Mouse (Mus musculus): ENCODE results near the gene Slc25a54. TPM values are rescaled to one million over a fixed set of nuclear protein-coding genes. Genes with fewer than 3 reads are reported as not detected.

Gene Slc25a54
- polyA plus RNA-seq, 1 experiment from 2014 or later: not detected

DNA sequence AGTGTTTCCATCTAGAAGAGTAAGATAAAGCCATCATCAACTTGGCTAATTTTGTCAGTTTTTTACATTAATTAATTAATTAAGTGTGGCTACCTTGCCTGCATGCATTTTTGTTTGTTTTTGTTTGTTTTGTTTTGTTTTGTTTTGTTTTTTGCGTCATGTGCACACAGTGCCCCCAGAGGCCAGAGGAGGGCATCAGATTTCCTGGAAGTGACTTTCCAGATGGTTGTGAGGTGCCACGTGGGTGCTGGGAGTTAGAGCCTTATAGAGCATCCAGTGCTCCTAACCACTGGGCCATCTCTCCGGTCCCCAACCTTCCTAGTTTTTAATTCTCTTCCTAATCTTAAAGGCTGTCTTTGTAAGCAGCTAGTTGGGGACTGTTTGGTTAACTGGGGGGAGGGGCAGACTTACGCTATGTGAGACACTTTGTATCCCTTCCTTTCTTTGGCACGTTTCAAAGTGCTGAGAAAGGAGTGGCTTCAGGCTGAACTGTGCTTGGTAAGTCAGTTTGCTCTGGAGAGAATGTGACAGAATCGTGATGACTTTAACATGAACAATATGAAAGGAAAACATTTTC lies 32.5 kb upstream of the Slc25a54 start:
- Histone ChIP-seq H3K9ac (no peak overlapping the region), H3K4me3 (ENCODE audit: low read depth, low read length) (no peak overlapping the region), H3K27me3 (ENCODE audit: insufficient read depth, low read length) (no peaks in the 10 kb centered on the region), H3K4me2 (no peak overlapping the region; the same call in 1 of the 2 replicates), H3K27ac (ENCODE audit: low read depth) (no peak overlapping the region), H3K9me3 (ENCODE audit: low read depth, low read length) (no peaks in the 10 kb centered on the region), H3K36me3 (ENCODE audit: insufficient read depth) (no peaks in the 10 kb centered on the region), H3K4me1 (ENCODE audit: insufficient read depth) (peaks cover 11% of the 10 kb centered on the region)
- DNase-seq: peak; percentile 45
- peak; percentile 36; the same call in 1 of the 2 replicates for TF ChIP-seq CTCF (IDR thresholded peaks at IDR 0.05; ENCODE audit: low read depth)
- peak; percentile 50; the same call in 1 of the 2 replicates for ATAC-seq (ENCODE audit: insufficient read depth)
- 24% methylated on average over 6 of the region's 6 CpGs for WGBS

DNA sequence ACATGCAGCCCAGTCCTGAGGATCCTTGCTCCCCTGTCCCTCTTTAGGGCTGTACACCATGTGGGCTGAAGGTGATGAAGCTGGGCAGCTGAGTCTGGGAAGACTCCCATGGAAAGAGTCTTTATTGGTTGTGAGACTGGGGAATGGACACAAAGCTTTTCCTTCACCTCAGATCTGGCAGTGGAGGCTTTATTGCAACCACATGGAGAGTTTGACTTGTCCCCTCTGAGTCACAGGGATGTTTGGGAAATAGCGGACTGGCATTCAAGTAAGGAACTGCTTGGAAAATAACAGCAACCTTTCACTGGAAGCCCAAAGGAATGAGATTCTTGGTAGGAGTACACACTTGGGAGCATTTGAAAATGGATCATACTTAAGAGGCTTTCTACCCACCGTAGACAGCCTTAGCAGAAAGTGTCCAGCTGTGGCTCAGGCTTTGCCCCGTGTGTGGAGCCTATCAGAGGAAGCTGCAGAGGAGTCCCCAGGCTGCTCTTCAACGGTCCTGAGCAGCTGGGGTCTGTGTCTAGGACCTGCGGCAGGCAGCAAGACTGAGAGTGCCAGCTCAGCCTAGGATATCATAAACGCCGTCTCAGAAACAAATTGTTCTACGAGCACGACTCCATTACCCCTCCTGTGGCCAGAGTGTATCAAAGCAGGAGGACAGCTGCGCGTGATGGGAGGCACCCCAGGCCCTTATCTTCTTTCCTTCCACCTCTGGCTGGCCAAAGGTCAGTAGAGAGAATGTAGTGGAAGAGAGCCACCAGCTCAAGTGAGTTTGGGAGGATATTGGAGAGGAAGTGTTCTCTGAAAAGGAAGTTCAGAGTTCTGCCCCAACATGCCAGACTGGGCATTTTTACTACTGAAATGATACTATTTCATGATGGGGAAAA lies 29.0 kb upstream of the Slc25a54 start:
- Histone ChIP-seq H3K9me3 (ENCODE audit: low read depth, low read length) (no peaks in the 10 kb centered on the region), H3K4me3 (ENCODE audit: low read depth, low read length) (no peak overlapping the region), H3K4me1 (ENCODE audit: insufficient read depth) (peaks cover 11% of the 10 kb centered on the region), H3K36me3 (ENCODE audit: insufficient read depth) (no peaks in the 10 kb centered on the region), H3K27ac (ENCODE audit: low read depth) (no peak overlapping the region), H3K27me3 (ENCODE audit: insufficient read depth, low read length) (no peaks in the 10 kb centered on the region), H3K9ac (no peak overlapping the region), H3K4me2 (0 out of 2 replicates have a peak overlapping the region, but pooled peaks have one; percentile 25)
- peak; percentile 43 for DNase-seq
- 20% methylated on average over 11 of the region's 11 CpGs for WGBS
- peak; percentile 38 for TF ChIP-seq CTCF (IDR thresholded peaks at IDR 0.05; ENCODE audit: low read depth)
- peak; percentile 68 for ATAC-seq (ENCODE audit: insufficient read depth)

DNA sequence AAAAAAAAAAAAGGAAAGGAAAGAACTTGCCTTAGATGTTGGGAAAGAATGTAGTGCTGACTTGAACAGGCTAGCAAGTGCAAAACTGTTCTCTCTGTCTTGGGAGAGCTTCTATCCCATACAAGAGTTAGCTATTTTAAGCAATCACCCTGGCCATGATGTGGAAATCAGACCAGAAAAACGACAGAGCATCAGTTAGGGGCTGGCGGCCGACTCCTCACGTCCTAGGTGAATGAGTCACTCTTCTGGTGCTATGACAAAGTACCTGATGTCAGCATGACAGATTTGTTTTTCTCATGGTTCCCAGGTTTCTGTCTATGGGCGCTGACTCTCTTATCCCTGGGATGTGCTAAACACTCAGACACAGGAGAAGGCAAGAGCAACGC lies 28.3 kb upstream of the Slc25a54 start:
- TF ChIP-seq CTCF (IDR thresholded peaks at IDR 0.05; ENCODE audit: low read depth): no peak
- Histone ChIP-seq H3K27ac (ENCODE audit: low read depth) (no peak overlapping the region), H3K4me2 (no peak overlapping the region), H3K4me1 (ENCODE audit: insufficient read depth) (peaks cover 11% of the 10 kb centered on the region), H3K27me3 (ENCODE audit: insufficient read depth, low read length) (no peaks in the 10 kb centered on the region), H3K9ac (no peak overlapping the region), H3K36me3 (ENCODE audit: insufficient read depth) (no peaks in the 10 kb centered on the region), H3K9me3 (ENCODE audit: low read depth, low read length) (no peaks in the 10 kb centered on the region), H3K4me3 (ENCODE audit: low read depth, low read length) (no peak overlapping the region)
- WGBS: 60% methylated on average over 6 of the region's 6 CpGs
- ATAC-seq (ENCODE audit: insufficient read depth) (no peak), DNase-seq (no peak)

DNA sequence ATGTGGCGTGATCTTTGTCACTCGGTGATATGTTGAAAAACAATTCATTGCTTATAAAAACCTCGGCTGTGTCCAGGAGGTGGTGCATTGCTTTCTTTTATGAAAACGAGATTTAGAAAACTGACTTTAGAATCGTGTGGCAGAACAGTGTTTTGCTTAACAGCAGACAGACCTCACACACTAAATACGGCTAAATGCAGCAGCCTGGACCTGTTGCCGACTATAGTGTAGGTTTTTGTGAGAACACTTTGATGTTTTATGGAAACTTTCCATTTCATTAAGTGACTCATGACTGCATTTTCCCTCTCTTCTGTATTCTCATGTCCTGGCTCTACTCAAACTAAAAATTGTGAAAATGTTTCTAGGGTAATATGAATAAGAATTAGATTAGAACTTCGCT lies 20.4 kb upstream of the Slc25a54 start:
- no peak overlapping the region for H3K27ac ChIP-seq (ENCODE audit: low read depth)
- no peaks in the 10 kb centered on the region for H3K36me3 ChIP-seq (ENCODE audit: insufficient read depth)
- H3K4me2 ChIP-seq: no peak overlapping the region
- ATAC-seq (ENCODE audit: insufficient read depth): no peak
- TF ChIP-seq CTCF (IDR thresholded peaks at IDR 0.05; ENCODE audit: low read depth): no peak
- DNase-seq: no peak
- no peaks in the 10 kb centered on the region for H3K9me3 ChIP-seq (ENCODE audit: low read depth, low read length)
- no peaks in the 10 kb centered on the region for H3K4me1 ChIP-seq (ENCODE audit: insufficient read depth)
- H3K27me3 ChIP-seq (ENCODE audit: insufficient read depth, low read length): no peaks in the 10 kb centered on the region
- 62% methylated on average over 8 of the region's 8 CpGs for WGBS
- H3K9ac ChIP-seq: no peak overlapping the region
- H3K4me3 ChIP-seq (ENCODE audit: low read depth, low read length): no peak overlapping the region

DNA sequence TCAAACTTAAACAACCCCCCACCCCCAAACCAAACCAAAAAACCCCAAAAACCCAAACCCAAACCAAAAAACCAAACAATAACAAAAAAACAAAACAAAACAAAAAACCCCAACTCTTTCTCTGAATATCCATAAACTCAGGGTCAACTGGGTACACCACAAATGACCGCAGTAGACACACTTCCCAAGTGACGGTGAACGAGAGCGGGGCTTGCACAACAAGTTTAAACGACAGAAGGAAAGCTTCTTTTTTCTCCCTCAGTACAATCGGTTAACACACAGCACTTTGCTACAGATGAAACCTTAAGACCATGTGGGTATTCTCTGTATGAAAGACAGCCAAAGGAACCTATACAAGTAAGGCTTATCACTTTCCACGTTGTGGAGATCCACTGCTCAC lies 17.9 kb upstream of the Slc25a54 start:
- H3K4me2 ChIP-seq: no peak overlapping the region
- H3K9me3 ChIP-seq (ENCODE audit: low read depth, low read length): no peaks in the 10 kb centered on the region
- no peaks in the 10 kb centered on the region for H3K36me3 ChIP-seq (ENCODE audit: insufficient read depth)
- no peak for DNase-seq
- WGBS: 66% methylated on average over 7 of the region's 7 CpGs
- no peaks in the 10 kb centered on the region for H3K27me3 ChIP-seq (ENCODE audit: insufficient read depth, low read length)
- no peak overlapping the region for H3K9ac ChIP-seq
- TF ChIP-seq CTCF (IDR thresholded peaks at IDR 0.05; ENCODE audit: low read depth): no peak
- no peak overlapping the region for H3K4me3 ChIP-seq (ENCODE audit: low read depth, low read length)
- H3K27ac ChIP-seq (ENCODE audit: low read depth): no peak overlapping the region
- H3K4me1 ChIP-seq (ENCODE audit: insufficient read depth): no peaks in the 10 kb centered on the region
- ATAC-seq (ENCODE audit: insufficient read depth): no peak

DNA sequence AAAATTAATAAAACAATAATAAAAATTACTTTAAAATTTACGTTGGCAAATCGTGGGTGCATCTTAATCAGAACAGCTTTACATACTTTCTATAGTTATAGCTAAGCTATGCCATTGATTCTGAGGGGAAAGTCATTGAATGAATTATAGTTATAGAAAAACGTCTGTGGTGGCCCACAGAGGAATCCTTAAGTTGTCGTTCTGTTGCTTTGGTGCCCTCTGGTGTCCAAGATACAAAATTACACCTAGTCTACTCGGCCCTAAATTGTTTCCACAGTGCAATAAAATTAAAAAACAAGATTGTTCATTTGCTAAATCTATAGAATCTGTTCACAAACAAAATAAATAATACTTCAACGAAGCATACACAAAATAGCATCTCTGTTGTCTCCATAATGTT lies 17.3 kb upstream of the Slc25a54 start:
- H3K36me3 ChIP-seq (ENCODE audit: insufficient read depth): no peaks in the 10 kb centered on the region
- DNase-seq (peak; percentile 89), ATAC-seq (ENCODE audit: insufficient read depth) (no peak)
- H3K4me3 ChIP-seq (ENCODE audit: low read depth, low read length): no peak overlapping the region
- no peaks in the 10 kb centered on the region for H3K9me3 ChIP-seq (ENCODE audit: low read depth, low read length)
- H3K27ac ChIP-seq (ENCODE audit: low read depth): no peak overlapping the region
- peak; percentile 80 for TF ChIP-seq CTCF (IDR thresholded peaks at IDR 0.05; ENCODE audit: low read depth)
- 2% methylated on average over 6 of the region's 6 CpGs for WGBS
- no peaks in the 10 kb centered on the region for H3K4me1 ChIP-seq (ENCODE audit: insufficient read depth)
- H3K4me2 ChIP-seq: no peak overlapping the region
- no peak overlapping the region for H3K9ac ChIP-seq
- H3K27me3 ChIP-seq (ENCODE audit: insufficient read depth, low read length): no peaks in the 10 kb centered on the region

DNA sequence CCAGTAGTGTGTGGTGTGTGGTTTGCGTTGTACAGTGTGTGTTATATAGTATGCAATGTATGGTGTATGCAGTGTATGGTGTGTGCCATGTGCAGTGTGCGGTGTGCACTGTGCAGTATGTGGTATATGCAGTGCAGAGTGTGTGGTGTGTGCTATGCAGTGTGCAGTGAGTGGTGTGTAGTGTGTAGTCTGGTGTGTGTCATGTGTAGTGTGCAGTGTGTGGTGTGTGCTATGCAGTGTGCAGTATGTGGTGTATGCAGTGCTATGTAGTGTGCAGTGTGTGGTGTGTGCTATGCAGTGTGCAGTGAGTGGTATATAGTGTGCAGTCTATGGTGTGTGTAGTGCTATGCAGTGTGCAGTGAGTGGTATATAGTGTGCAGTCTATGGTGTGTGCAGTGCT lies 4.1 kb downstream of the Slc25a54 start:
- Histone ChIP-seq H3K27me3 (ENCODE audit: insufficient read depth, low read length) (no peaks in the 10 kb centered on the region), H3K27ac (ENCODE audit: low read depth) (no peak overlapping the region), H3K36me3 (ENCODE audit: insufficient read depth) (no peaks in the 10 kb centered on the region), H3K9ac (no peak overlapping the region), H3K4me1 (ENCODE audit: insufficient read depth) (no peaks in the 10 kb centered on the region), H3K4me2 (no peak overlapping the region), H3K4me3 (ENCODE audit: low read depth, low read length) (no peak overlapping the region), H3K9me3 (ENCODE audit: low read depth, low read length) (no peaks in the 10 kb centered on the region)
- DNase-seq (no peak), ATAC-seq (ENCODE audit: insufficient read depth) (no peak)
- TF ChIP-seq CTCF (IDR thresholded peaks at IDR 0.05; ENCODE audit: low read depth): no peak
- 93% methylated on average over 2 of the region's 2 CpGs for WGBS

Data from lung, embryonic 14.5 days (tissue).